Mouse (Mus musculus): ENCODE measurements around the gene Hcar2. TPM values are rescaled to one million over a fixed set of nuclear protein-coding genes. Genes with fewer than 3 reads are reported as not detected.

Hcar2 gene
- polyA plus RNA-seq, 1 experiment = not detected

DNA sequence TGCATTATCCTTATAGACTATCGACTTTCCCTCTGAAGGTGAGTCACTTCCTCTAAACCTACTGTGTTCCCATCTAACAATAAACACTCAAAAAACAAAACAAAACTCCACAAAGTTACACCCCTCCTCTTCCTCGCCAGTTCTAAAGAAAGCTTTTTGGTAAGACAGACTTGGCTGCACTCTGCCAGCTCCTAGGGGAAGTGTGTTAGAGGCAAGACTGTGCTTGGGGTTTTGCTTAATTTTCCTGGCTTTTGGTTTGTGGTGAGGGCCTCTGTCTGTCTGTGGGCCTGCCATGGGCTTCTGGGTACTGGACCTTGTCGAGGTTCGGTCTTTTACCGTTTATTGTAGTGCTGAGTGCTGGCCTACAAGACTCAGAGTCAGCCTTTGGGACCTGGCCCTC lies 8.9 kb upstream of the Hcar2 start:
- TF ChIP-seq CTCF (IDR thresholded peaks at IDR 0.05; ENCODE audit: insufficient read depth, low read depth, low read length) = no peak
- no peak for TF ChIP-seq POLR2A (IDR thresholded peaks at IDR 0.05; ENCODE audit: insufficient read depth, low read depth, low read length)
- no peaks in the 10 kb centered on the region for H3K4me1 ChIP-seq (ENCODE audit: control insufficient read depth, insufficient read depth, low read length)
- WGBS = 85% methylated on average over 5 of the region's 5 CpGs
- H3K4me3 ChIP-seq (ENCODE audit: insufficient read depth, low read depth, low read length) = no peak overlapping the region
- H3K27ac ChIP-seq (ENCODE audit: insufficient read depth, low read depth, low read length) = no peak overlapping the region

DNA sequence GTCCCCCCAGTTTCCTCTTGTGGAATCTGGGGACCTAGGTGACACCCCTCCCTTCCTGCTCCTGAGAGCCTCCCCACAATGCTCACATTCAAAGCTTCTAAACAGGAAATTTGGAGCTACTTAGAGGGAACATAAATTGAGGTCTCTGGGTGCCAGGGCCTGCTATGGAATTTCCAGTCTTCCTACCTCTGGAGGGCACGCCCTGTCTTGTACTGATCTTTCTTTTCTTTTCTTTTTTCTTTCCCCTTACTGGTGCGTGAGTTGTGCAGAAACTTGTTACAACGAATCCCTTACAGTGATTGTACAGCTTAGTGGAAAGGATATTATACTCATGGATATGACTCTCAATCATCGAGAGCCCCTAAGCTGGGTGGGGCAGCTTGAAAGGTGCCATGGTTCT lies 4.3 kb upstream of the Hcar2 start:
- TF ChIP-seq CTCF (IDR thresholded peaks at IDR 0.05; ENCODE audit: insufficient read depth, low read depth, low read length) = no peak
- TF ChIP-seq POLR2A (IDR thresholded peaks at IDR 0.05; ENCODE audit: insufficient read depth, low read depth, low read length) = no peak
- no peak overlapping the region for H3K27ac ChIP-seq (ENCODE audit: insufficient read depth, low read depth, low read length)

DNA sequence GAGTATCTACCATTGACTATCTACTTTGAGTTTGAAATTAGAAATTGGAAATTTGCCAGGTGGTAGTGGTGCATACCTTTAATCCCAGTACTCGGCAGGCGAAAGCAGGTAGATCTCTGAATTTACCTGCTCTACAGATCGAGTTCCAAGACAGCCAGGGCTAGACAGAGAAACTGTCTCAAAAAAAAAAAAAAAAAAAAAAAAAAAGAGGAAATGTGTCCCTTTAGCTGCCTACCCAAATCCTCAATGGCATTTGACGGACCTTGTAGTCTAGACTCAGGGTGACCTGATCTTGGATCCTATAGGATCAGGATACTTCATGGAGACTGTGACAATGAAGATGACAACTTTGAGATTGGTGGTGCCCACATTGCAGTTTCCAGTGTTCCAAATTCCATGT lies 1.2 kb upstream of the Hcar2 start:
- H3K4me1 ChIP-seq (ENCODE audit: control insufficient read depth, insufficient read depth, low read length) = no peaks in the 10 kb centered on the region
- no peak overlapping the region for H3K4me3 ChIP-seq (ENCODE audit: insufficient read depth, low read depth, low read length)
- H3K27ac ChIP-seq (ENCODE audit: insufficient read depth, low read depth, low read length) = no peak overlapping the region
- TF ChIP-seq POLR2A (IDR thresholded peaks at IDR 0.05; ENCODE audit: insufficient read depth, low read depth, low read length) (no peak), CTCF (IDR thresholded peaks at IDR 0.05; ENCODE audit: insufficient read depth, low read depth, low read length) (no peak)
- WGBS = 91% methylated on average over 4 of the region's 4 CpGs

More for the DNA sequence above, 4.3 kb upstream of the Hcar2 start:
- 86% methylated on average over 4 of the region's 4 CpGs for whole genome bisulfite sequencing
- no peaks in the 10 kb centered on the region for H3K4me1 ChIP-seq (ENCODE audit: control insufficient read depth, insufficient read depth, low read length)
- no peak overlapping the region for H3K4me3 ChIP-seq (ENCODE audit: insufficient read depth, low read depth, low read length)

DNA sequence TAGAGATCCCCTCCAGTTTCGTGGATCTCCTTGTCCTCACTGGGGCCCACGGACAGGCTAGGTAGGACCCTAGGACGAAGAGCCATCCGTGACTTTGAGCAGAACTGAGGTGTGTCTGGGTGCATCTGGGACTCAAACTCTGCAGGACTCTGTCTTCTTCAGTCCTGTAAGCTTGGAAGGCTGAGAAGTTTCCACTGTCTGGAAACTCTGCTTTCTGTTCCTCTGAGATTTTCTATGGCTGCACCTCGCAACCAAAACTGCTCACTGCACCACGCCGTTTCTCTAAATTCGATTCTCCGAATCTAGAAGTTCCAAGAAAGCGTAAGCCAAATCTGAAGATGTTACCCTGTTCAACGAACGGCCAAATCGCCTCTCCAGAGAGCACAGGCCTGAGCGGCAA lies 1.4 kb downstream of the Hcar2 start:
- WGBS = 90% methylated on average over 14 of the region's 14 CpGs
- TF ChIP-seq CTCF (IDR thresholded peaks at IDR 0.05; ENCODE audit: insufficient read depth, low read depth, low read length) = no peak
- no peak for TF ChIP-seq POLR2A (IDR thresholded peaks at IDR 0.05; ENCODE audit: insufficient read depth, low read depth, low read length)
- no peak overlapping the region for H3K27ac ChIP-seq (ENCODE audit: insufficient read depth, low read depth, low read length)
- H3K4me1 ChIP-seq (ENCODE audit: control insufficient read depth, insufficient read depth, low read length) = no peaks in the 10 kb centered on the region
- H3K4me3 ChIP-seq (ENCODE audit: insufficient read depth, low read depth, low read length) = no peak overlapping the region

DNA sequence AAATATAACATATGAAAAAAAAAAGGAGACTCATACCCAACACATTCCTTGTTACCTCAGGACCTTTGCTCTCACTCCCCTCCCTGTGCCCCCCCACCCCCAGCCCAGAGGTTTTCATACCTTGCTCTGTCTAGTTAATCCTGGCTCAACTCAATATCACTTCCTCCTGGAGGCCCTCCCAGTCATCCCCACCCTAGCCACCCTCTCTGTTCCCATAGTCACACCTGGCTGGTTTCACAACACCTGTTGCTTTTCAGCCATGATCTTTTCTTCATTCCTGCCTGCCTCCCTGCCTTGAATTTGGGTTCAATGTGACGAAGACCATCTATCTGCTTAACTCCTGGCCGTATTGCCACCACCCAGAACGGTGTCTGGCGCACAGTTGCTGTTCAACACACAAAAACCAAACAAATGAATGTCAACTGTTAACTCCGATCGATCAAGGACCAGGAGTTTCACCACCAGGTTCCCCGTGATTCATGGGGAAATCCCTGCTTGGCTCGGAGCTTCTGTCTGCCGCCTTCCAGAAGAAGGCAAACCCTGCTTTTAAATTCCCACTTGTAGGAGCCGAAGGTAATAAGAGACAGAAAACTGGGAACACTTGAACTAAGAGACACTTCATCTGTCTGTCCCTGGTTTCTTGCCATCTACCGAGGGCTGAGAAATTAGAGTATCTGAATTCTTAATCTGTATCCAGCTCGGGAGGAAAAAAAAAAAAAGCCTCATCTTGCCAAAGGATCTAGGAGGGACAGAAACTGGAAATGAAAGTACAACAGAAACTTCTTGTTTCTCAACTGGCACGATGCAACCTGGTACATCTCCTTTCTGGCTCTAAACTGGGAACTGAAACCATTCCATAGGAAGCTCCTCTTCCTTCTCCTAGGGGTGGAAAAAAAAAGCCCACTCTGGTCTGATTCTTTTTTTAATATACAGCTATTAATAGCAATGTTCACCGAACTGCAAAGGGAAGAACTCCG lies 2.6 kb downstream of the Hcar2 start:
- no peak overlapping the region for H3K27ac ChIP-seq (ENCODE audit: insufficient read depth, low read depth, low read length)
- WGBS = 67% methylated on average over 15 of the region's 15 CpGs
- no peak overlapping the region for H3K4me3 ChIP-seq (ENCODE audit: insufficient read depth, low read depth, low read length)

DNA sequence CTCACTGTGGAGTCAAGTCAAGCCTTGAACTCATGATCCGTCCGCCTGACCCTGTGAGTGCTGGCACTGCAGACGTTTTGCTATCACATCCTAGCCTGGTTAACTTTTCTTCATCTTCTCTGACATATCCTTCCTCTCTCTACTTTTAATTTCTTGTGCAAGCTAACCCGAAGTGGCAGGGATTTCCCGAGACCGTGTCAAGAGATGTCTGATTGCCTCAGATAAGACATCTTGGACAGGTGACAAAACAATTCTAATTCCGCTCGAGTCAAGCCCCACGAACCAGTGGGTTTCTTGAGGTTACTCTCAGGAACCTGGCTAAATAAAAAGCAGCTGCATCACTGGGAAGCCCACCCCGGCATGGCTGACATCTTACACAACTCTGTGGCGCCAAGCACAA lies 6.5 kb downstream of the Hcar2 start:
- H3K27ac ChIP-seq (ENCODE audit: insufficient read depth, low read depth, low read length) = no peak overlapping the region
- no peaks in the 10 kb centered on the region for H3K4me1 ChIP-seq (ENCODE audit: control insufficient read depth, insufficient read depth, low read length)
- 82% methylated on average over 11 of the region's 11 CpGs for WGBS
- no peak overlapping the region for H3K4me3 ChIP-seq (ENCODE audit: insufficient read depth, low read depth, low read length)
- no peak for TF ChIP-seq CTCF (IDR thresholded peaks at IDR 0.05; ENCODE audit: insufficient read depth, low read depth, low read length)
- no peak for TF ChIP-seq POLR2A (IDR thresholded peaks at IDR 0.05; ENCODE audit: insufficient read depth, low read depth, low read length)

More for the DNA sequence above, 2.6 kb downstream of the Hcar2 start:
- no peaks in the 10 kb centered on the region for H3K4me1 ChIP-seq (ENCODE audit: control insufficient read depth, insufficient read depth, low read length)
- TF ChIP-seq CTCF (IDR thresholded peaks at IDR 0.05; ENCODE audit: insufficient read depth, low read depth, low read length) (no peak), POLR2A (IDR thresholded peaks at IDR 0.05; ENCODE audit: insufficient read depth, low read depth, low read length) (no peak)

DNA sequence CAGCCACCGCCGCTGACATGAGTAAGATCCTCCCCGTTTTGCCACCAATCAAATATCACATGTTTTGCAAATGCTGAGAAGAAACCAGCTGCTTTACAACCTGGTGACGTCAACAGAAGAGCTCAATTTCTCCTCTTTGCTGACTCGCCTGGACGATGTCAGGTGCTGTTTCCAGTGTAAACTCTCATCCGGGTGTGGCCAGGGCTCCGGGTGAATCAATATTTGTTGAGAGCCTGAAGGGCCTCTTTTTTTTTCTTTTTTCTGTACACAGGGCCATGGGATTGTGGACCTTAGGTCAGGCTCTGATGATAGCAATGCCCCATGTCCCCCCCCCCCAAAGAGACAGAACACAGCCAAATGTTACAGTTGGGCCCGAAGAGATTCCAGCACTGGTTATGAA lies 10.8 kb downstream of the Hcar2 start:
- WGBS = 88% methylated on average over 9 of the region's 9 CpGs
- H3K4me3 ChIP-seq (ENCODE audit: insufficient read depth, low read depth, low read length) = no peak overlapping the region
- TF ChIP-seq POLR2A (IDR thresholded peaks at IDR 0.05; ENCODE audit: insufficient read depth, low read depth, low read length) (no peak), CTCF (IDR thresholded peaks at IDR 0.05; ENCODE audit: insufficient read depth, low read depth, low read length) (no peak)

DNA sequence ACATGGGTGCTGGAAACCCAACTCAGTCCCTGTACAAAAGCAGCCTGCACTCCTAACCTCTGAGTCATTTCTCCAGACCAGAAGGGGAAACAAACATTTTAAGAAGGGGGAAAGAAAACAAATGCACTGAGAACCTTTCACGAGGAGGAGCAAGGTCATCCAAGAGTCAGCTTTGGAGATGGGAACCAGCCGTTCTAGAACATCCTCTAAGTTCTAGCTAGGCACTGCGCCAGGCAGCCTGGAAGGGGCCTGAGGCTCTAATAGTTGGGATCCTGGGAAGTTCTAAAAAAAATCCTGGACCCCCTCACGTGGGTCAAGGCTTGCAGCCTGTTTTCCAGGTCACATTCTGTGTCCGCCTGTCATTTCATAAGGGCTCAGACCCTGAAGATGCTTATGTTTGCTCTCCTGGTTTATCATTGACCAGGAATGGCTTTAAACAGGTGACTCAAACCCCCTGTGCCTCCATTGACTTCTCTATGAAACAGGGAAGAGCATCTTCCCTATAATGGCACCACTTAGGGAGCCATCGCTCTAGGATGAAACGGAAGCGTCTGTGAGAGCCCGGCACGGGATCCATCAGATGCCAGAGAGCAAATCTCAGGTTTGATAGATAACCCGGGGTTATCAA lies 11.3 kb downstream of the Hcar2 start:
- 90% methylated on average over 11 of the region's 11 CpGs for WGBS
- TF ChIP-seq POLR2A (IDR thresholded peaks at IDR 0.05; ENCODE audit: insufficient read depth, low read depth, low read length) (no peak), CTCF (IDR thresholded peaks at IDR 0.05; ENCODE audit: insufficient read depth, low read depth, low read length) (no peak)
- no peaks in the 10 kb centered on the region for H3K4me1 ChIP-seq (ENCODE audit: control insufficient read depth, insufficient read depth, low read length)
- no peak overlapping the region for H3K27ac ChIP-seq (ENCODE audit: insufficient read depth, low read depth, low read length)
- H3K4me3 ChIP-seq (ENCODE audit: insufficient read depth, low read depth, low read length) = no peak overlapping the region

More for the DNA sequence above, 10.8 kb downstream of the Hcar2 start:
- no peak overlapping the region for H3K27ac ChIP-seq (ENCODE audit: insufficient read depth, low read depth, low read length)
- H3K4me1 ChIP-seq (ENCODE audit: control insufficient read depth, insufficient read depth, low read length) = no peaks in the 10 kb centered on the region

DNA sequence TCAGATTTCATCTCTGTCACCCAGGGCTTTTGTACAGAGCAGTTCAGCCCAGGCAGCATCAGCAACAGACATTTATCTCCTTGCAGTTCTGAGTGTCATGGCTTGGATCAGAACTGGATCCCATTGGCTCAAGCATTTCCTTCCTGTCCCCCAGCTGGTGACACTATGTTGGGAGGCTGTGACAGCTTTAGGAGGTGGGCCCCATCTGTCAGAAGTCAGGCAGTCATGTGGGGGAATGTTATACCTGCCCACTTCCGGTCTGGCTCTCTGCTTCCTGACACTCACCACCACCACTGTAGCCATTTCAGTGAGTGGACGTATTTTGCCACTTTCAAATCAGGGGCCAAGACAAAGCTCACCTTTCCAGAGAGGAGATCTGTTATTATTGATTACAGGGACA lies 13.9 kb downstream of the Hcar2 start:
- 76% methylated on average over 2 of the region's 2 CpGs for WGBS

More for the DNA sequence above, 13.9 kb downstream of the Hcar2 start:
- Histone ChIP-seq H3K4me3 (ENCODE audit: insufficient read depth, low read depth, low read length) (no peak overlapping the region), H3K4me1 (ENCODE audit: control insufficient read depth, insufficient read depth, low read length) (no peaks in the 10 kb centered on the region), H3K27ac (ENCODE audit: insufficient read depth, low read depth, low read length) (no peak overlapping the region)
- TF ChIP-seq CTCF (IDR thresholded peaks at IDR 0.05; ENCODE audit: insufficient read depth, low read depth, low read length) (no peak), POLR2A (IDR thresholded peaks at IDR 0.05; ENCODE audit: insufficient read depth, low read depth, low read length) (no peak)

Data from olfactory bulb, adult 2 months (tissue).